20 mouse cellular contexts compared by ENCODE assay signal in genomic region chr17:49792946-49793345, GRCm38 (mm10).
"Had no signal": no experiment of that assay in that cellular context is flagged by ENCODE, and none has a peak within 500 bp of the region (broad histone marks: within the 10 kb centered on the region; RNA-seq: fewer than 3 reads in every experiment).

No protein-coding gene starts in this region.

- ATAC-seq: intestine, embryonic 15.5 days; lung, postnatal 0 days; midbrain, embryonic 13.5 days had no signal

- H3K4me3 ChIP-seq: intestine, embryonic 15.5 days; kidney, embryonic 15.5 days; left cerebral cortex, adult 2 months; liver, embryonic 13.5 days; midbrain, embryonic 13.5 days; neural tube, embryonic 12.5 days; neural tube, embryonic 15.5 days had no signal

- H3K9me3 ChIP-seq: intestine, embryonic 15.5 days; kidney, embryonic 15.5 days; liver, embryonic 13.5 days; midbrain, embryonic 13.5 days; neural tube, embryonic 12.5 days; neural tube, embryonic 15.5 days had no signal

- H3K9ac ChIP-seq: intestine, embryonic 15.5 days; kidney, embryonic 15.5 days; liver, embryonic 13.5 days; lung, embryonic 14.5 days; midbrain, embryonic 13.5 days; neural tube, embryonic 12.5 days; neural tube, embryonic 15.5 days had no signal

- H3K36me3 ChIP-seq: intestine, embryonic 15.5 days; kidney, embryonic 15.5 days; liver, embryonic 13.5 days; midbrain, embryonic 13.5 days; neural tube, embryonic 12.5 days; neural tube, embryonic 15.5 days had no signal

- H3K27ac ChIP-seq: intestine, embryonic 15.5 days; kidney, embryonic 15.5 days; left cerebral cortex, adult 2 months; liver, embryonic 13.5 days; macrophage; midbrain, embryonic 13.5 days; neural tube, embryonic 12.5 days; neural tube, embryonic 15.5 days had no signal

- DNase-seq: kidney, adult 11 months; kidney, adult 8-10 months; kidney, postnatal 10 days; kidney, postnatal 36 days; layer of hippocampus, postnatal 36 days; liver, embryonic 13.5 days; lung, embryonic 14.5 days; right cerebral cortex, adult 18-20 months; right cerebral cortex, postnatal 14 days; right cerebral cortex, postnatal 4 days; thymus, adult 2 months; thymus, postnatal 25 days had no signal

- H3K4me1 ChIP-seq: intestine, embryonic 15.5 days; liver, embryonic 13.5 days; neural tube, embryonic 12.5 days; neural tube, embryonic 15.5 days had no signal

- H3K27me3 ChIP-seq: intestine, embryonic 15.5 days; kidney, embryonic 15.5 days; liver, embryonic 13.5 days; midbrain, embryonic 13.5 days; neural tube, embryonic 12.5 days; neural tube, embryonic 15.5 days had no signal

- H3K4me2 ChIP-seq: intestine, embryonic 15.5 days; kidney, embryonic 15.5 days; liver, embryonic 13.5 days; lung, embryonic 14.5 days; midbrain, embryonic 13.5 days; neural tube, embryonic 12.5 days; neural tube, embryonic 15.5 days had no signal
